Mouse (Mus musculus) G1E (cell line): ENCODE results near the gene Macrod2.

ENCODE experiments used
- CTCF ChIP-seq: IDR thresholded peaks from 2 replicates; pipeline ENCODE4 v1.5.1; 2012; ENCODE audit warnings: low read depth, low read length, inconsistent platforms, mixed read lengths
- POLR2AphosphoS5 ChIP-seq: IDR thresholded peaks from 2 replicates; pipeline ENCODE4 v1.6.1; 2012; ENCODE audit warnings: low read depth, low read length, inconsistent platforms; ENCODE audit not compliant: insufficient replicate concordance

DNA sequence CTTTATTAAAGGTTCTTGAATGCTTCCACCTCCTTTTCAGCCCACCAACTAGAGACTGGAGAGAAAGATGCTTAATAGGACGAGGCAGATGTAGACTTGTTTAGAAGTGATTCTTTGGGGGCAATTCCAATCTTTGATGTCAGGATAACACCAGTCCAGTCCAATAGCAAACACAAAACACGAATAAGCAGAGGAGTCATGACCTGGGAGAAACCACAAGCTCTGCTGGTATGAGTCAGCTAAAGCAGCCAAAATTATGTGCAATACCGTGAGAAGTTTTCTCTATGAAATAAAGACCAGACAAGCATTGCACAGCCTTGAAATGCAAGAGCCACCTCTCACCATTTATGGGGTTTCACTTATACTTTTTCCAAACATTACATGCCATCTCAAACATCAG lies 774.5 kb downstream of the Macrod2 start:
- TF ChIP-seq POLR2AphosphoS5 = no peak
- TF ChIP-seq CTCF = no peak
